Mouse (Mus musculus) lung, adult 2 months (tissue): ENCODE data around the gene Smoc2.

Source experiments
- CTCF ChIP-seq: fragments of 200-500 bp; IDR thresholded peaks from 2 replicates; pipeline ENCODE4 v1.5.1; 2011; ENCODE audit warnings: mild to moderate bottlenecking, low read length, control low read depth; ENCODE audit not compliant: insufficient read depth
- POLR2A ChIP-seq: fragments of 200-500 bp; IDR thresholded peaks from 2 replicates; pipeline ENCODE4 v1.6.1; 2011; ENCODE audit warnings: low read depth, mild to moderate bottlenecking, control low read depth, low read length, borderline replicate concordance; ENCODE audit errors: extremely low read depth

DNA sequence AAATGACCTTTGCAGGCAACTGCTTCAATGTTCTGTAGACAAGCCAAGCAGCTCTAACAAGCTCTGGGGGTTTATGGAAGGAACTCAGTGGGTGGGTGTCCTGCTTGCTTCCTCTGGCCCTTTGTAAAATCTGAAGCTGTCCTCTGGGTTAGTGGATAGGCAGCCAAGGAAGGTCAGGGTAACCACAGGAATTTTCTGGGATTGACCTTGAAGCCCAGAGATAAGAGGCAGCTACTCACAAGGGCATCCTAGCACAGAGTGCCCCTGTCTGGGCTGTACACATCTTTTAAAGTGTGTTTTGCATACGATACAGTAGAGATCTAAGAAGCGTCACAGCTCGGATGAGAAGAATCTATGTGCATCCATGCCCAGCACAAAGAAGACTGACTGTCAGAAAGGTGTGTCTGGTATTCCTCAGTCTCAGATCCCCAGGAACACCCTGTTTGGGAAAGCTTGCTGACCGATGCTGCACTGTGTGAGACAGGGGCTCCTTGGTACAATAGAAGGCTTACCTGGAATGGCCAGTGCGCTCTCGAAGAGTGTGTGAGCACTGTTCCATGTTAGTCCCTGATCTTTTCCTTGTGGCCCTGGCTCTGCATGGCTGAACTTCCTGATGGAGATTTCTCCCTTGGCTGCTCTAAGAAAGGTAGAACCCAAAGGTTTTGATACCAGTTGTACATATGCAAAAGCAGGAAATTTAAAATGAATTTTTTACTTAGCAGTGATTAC lies 69.9 kb downstream of the Smoc2 start:
- no peak for TF ChIP-seq POLR2A
- no peak for TF ChIP-seq CTCF
